Mouse (Mus musculus) lung, embryonic 16.5 days (tissue): ENCODE measurements around the gene Slx1b. TPM values are rescaled to one million over a fixed set of nuclear protein-coding genes. Genes with fewer than 3 reads are reported as not detected.
A peak's percentile ranks its signal among the peaks of the same experiment; 100 is the strongest.

ENCODE experiments used
- ATAC-seq: fragments of 200-750 bp; cut with Nextera tagmentation; 2 replicates; pipeline ENCODE4 v1.8.0; 2017; ENCODE audit warnings: low read depth, mild to moderate bottlenecking, moderate library complexity
- H3K27ac ChIP-seq: fragments of 300-500 bp; sonication (generic); 2 replicates; pipeline ENCODE4 v1.5.1; 2014; ENCODE audit warnings: mild to moderate bottlenecking, control low read depth, low read length
- H3K27me3 ChIP-seq: fragments of 300-500 bp; sonication (generic); 2 replicates; pipeline ENCODE4 v1.6.1; 2014; ENCODE audit warnings: low read depth, low read length, mixed read lengths; ENCODE audit not compliant: control insufficient read depth, insufficient read depth
- H3K36me3 ChIP-seq: fragments of 300-500 bp; sonication (generic); 2 replicates; pipeline ENCODE4 v1.6.1; 2014; ENCODE audit warnings: low read length; ENCODE audit not compliant: control insufficient read depth, insufficient read depth
- H3K4me1 ChIP-seq: fragments of 300-500 bp; sonication (generic); replicated peaks from 2 replicates; pipeline ENCODE4 v1.6.1; 2014; ENCODE audit warnings: low read length, mixed read lengths; ENCODE audit not compliant: control insufficient read depth, insufficient read depth
- H3K4me2 ChIP-seq: fragments of 300-500 bp; sonication (generic); 2 replicates; pipeline ENCODE4 v1.6.1; 2014; ENCODE audit warnings: low read depth, low read length, control low read depth
- H3K4me3 ChIP-seq: fragments of 300-500 bp; sonication (generic); 2 replicates; pipeline ENCODE4 v1.5.1; 2014; ENCODE audit warnings: mild to moderate bottlenecking, low read length, control low read depth
- H3K9ac ChIP-seq: fragments of 300-500 bp; sonication (generic); 2 replicates; pipeline ENCODE4 v1.6.1; 2014; ENCODE audit warnings: low read length, control low read depth
- H3K9me3 ChIP-seq: fragments of 300-500 bp; sonication (generic); 2 replicates; pipeline ENCODE4 v1.6.1; 2016; ENCODE audit warnings: low read length; ENCODE audit not compliant: control insufficient read depth
- WGBS: fragments of 180-500 bp; shearing (Covaris S2); extraction: QIAGEN DNeasy Blood & Tissue Kit; methylation state at CpG from one replicate; pipeline ENCODE4 v1.1.7; 2014; 5-methylcytosine and 5-hydroxymethylcytosine counted together
- polyA plus RNA-seq: library from polyadenylated mRNA; unstranded; fragments of >200 nt; fragmentation: Nextera tagmentation; extraction: Ambion mirVana; gene quantifications from 2 replicates; pipeline ENCODE4 v1.2.1, GENCODE M21; 2015

The Slx1b gene
- polyA plus RNA-seq, 1 experiment from 2014 or later, result 11.9 TPM

DNA sequence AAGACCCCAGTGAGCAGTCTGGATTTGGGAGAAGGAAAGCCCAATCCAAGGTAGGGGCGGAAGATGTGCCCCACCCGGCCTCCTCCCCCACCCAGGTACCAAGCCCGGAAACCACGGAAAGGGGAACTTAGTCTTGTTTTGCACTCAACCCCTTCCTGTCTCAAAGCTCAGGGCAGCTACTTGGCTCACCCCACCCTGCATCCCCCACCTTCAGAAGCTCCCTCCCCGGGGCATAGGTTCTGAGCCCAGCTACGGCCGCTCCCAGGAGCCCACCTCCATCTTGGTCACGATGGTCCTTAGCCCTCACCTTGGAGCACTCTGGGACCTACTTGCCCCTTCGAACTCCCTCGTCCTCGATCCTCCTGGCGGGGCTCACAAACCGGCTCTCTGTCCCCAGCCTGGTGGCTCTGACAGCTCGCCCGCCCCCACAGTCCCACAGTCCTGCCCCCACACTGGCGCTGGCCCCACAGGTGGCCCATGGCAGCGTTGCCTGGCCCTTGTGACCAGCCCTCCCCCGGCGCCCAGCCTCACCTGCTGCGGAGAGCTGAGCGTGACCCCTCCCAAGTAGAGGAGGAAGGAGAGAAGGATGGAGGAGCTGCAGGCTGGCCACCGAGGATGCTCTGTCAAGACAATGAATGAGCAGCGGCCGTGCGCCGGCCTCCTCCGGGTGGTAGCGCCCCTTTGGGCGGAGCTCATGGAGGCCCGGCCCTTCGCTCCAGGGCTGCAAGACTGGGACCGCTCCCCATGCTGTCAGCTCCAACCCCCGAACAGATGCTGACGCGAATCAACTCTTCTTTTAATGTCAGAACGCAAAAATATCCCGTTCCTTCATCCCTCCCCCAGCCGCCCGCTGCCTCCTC lies 8.8 kb upstream of the Slx1b start:
- Histone ChIP-seq H3K4me2 (peak overlapping the region; percentile 71), H3K27ac (no peak overlapping the region), H3K9ac (peak overlapping the region; percentile 53), H3K4me3 (peak overlapping the region; percentile 46), H3K27me3 (peaks cover 16% of the 10 kb centered on the region), H3K36me3 (no peaks in the 10 kb centered on the region), H3K4me1 (peaks cover 10% of the 10 kb centered on the region), H3K9me3 (peaks cover 2% of the 10 kb centered on the region; the same call in 1 of the 2 replicates)
- ATAC-seq, result peak; percentile 74
- 4% methylated on average over 39 of the region's 39 CpGs for WGBS

DNA sequence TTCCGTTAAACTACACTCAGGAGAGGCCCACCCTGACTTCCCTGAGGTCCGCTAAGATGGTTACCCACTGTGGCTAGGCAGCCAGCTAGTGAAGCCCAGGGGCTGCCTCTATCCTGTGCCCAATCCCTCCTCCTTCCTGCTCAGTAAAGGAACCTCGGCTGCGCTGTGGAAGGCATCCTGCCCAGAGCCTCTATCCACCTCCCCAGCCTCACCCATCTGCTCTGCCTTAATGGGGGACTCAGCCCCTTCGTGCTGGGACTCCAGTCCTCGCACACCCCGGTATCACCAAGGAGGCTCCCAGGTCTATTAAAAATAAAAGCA lies 8.1 kb upstream of the Slx1b start:
- H3K4me2 ChIP-seq, result no peak overlapping the region; the same call in 1 of the 2 replicates
- peaks cover 16% of the 10 kb centered on the region for H3K27me3 ChIP-seq
- H3K9me3 ChIP-seq, result no peaks in the 10 kb centered on the region; the same call in 1 of the 2 replicates
- H3K27ac ChIP-seq, result no peak overlapping the region
- H3K4me3 ChIP-seq, result peak overlapping the region; percentile 5; the same call in 1 of the 2 replicates
- ATAC-seq, result no peak
- H3K9ac ChIP-seq, result no peak overlapping the region
- no peaks in the 10 kb centered on the region for H3K36me3 ChIP-seq
- WGBS, result 15% methylated on average over 7 of the region's 7 CpGs
- H3K4me1 ChIP-seq, result peaks cover 10% of the 10 kb centered on the region

DNA sequence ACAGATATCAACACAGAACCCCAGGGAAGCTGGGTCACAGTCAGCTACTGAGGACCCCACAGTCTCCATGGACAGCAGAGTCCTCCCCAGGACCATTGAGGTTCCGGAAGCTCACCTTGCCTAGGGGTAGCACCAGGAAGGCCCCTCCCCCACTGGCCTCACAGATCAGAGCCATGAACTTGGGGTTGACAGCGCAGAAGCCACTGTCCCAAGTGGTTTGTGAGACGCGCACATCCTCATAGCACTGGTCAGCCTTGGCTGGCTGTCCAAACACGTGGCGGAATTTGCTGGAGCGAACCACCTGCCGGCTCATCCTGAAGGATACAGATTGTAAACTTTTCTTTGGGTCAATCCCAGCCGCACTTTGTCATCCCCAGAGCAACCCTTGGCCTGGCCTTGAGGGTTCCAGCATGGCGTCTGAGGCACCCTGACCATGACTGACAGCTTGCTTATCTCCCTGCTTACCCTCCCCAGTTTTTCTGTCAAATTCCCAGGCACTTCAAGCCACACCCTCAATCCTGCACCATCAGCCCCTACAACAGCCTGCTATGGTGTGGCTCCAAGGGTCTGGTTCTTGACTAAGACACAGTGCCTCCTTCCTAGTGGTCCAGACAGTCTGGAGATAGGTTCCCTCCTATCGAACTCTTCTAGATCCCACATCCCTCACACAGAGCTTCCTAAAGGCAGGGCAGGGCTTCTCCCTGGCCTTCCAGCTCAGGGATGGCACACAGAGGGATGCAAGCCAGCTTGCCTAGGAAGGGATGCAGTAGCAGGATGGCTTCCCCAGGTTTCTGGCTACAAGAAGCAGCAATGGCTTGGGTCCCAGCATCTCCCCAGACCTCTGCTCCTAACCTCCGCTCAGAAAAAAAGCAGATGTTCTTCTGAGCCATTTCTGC lies 7.5 kb upstream of the Slx1b start:
- Histone ChIP-seq H3K4me1 (peaks cover 10% of the 10 kb centered on the region), H3K9me3 (no peaks in the 10 kb centered on the region), H3K9ac (no peak overlapping the region), H3K4me3 (no peak overlapping the region), H3K27me3 (peaks cover 16% of the 10 kb centered on the region), H3K27ac (no peak overlapping the region), H3K4me2 (no peak overlapping the region), H3K36me3 (no peaks in the 10 kb centered on the region)
- ATAC-seq, result no peak
- 76% methylated on average over 12 of the region's 12 CpGs for WGBS

DNA sequence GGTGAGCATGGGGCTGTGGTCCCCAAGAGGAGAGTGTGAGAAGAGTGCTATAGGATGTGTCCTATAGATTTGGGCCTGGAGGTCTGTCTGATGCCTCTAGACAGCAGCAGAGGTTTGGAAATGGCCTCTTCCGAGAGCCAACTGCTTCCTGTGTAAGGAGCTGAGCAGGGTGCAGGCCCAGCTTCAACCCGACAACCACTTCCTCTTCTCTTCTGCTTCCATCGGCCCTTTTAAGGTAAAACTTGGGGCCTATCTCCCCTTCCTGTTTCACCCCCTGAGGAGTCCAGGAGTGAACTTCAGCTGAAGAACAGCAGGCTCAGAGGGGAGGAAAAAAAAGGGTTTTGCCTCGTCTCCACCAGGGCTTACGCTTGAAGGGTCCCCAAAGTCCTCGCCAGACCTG lies 6.8 kb upstream of the Slx1b start:
- H3K9me3 ChIP-seq, result no peaks in the 10 kb centered on the region
- no peak overlapping the region for H3K27ac ChIP-seq
- no peak overlapping the region for H3K9ac ChIP-seq
- H3K27me3 ChIP-seq, result peaks cover 16% of the 10 kb centered on the region
- H3K4me3 ChIP-seq, result no peak overlapping the region
- no peak for ATAC-seq
- no peak overlapping the region for H3K4me2 ChIP-seq
- H3K36me3 ChIP-seq, result no peaks in the 10 kb centered on the region
- H3K4me1 ChIP-seq, result peaks cover 10% of the 10 kb centered on the region
- 73% methylated on average over 6 of the region's 6 CpGs for whole genome bisulfite sequencing

DNA sequence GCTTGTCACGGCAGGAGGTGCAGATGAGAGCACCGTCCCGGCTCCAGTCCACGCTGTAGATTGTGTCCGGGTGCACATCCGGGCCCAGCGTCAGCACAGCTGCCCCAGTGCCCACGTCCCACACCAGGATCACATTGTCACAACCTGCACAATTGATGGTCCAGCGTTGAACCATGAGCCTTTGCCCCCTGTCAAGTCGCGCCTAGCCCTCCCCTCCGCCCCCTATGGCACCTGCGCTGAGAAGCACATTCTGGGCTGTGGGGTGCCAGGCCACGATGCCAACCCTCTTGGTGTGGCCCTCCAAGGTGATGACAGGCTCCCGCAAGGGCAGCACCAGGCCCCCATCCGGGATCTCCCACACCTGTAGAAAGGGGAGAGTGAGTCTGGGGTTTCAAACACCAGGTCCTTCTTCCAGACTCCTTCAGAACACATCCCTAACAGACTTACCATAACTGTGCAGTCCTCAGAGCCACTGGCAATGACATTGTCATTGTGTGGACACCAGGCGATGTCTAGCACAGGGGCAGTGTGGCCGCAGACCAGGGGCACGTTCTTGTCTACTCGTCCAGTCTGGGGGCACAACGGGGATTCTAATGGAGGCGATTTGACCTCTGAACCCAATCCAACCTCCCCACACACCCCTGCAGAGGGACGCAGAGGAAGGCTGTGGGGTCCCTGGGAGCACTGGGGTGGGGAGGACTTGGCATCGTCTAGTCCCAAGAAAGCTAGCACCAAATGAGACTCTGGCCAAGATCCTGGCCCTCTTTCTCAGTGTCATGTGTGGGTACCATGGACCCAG lies 6.2 kb upstream of the Slx1b start:
- no peak overlapping the region for H3K27ac ChIP-seq
- peak overlapping the region; percentile 50 for H3K9ac ChIP-seq
- H3K4me2 ChIP-seq, result peak overlapping the region; percentile 30; the same call in 1 of the 2 replicates
- peaks cover 12% of the 10 kb centered on the region for H3K4me1 ChIP-seq
- peaks cover 16% of the 10 kb centered on the region for H3K27me3 ChIP-seq
- H3K4me3 ChIP-seq, result peak overlapping the region; percentile 2; the same call in 1 of the 2 replicates
- WGBS, result 55% methylated on average over 24 of the region's 24 CpGs
- H3K36me3 ChIP-seq, result no peaks in the 10 kb centered on the region
- ATAC-seq, result no peak
- no peaks in the 10 kb centered on the region for H3K9me3 ChIP-seq

DNA sequence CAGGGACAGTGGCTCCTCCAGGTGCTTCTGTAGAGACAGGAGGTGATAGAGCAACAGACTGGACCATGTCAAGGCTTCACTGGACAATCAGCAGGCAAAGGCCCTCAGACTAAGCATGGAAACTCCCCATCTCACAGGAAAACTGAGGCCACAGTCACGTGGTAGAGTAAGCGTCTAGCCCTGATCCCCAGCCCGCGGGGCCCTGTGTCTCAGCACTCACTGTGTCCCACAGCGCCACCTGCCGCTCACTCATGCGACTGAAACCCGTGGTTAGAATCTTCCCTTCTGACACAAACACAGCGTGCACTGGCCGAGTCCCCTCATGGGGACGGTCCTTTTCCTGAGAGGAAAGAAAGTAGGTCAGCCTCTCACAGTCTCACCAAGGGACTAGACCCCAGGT lies 5.5 kb upstream of the Slx1b start:
- H3K4me3 ChIP-seq, result peak overlapping the region; percentile 2; the same call in 1 of the 2 replicates
- H3K9me3 ChIP-seq, result no peaks in the 10 kb centered on the region
- peaks cover 16% of the 10 kb centered on the region for H3K27me3 ChIP-seq
- peak; percentile 64 for ATAC-seq
- H3K4me1 ChIP-seq, result peaks cover 17% of the 10 kb centered on the region
- peak overlapping the region; percentile 30; the same call in 1 of the 2 replicates for H3K4me2 ChIP-seq
- WGBS, result under 1% methylated on average over 11 of the region's 11 CpGs
- H3K36me3 ChIP-seq, result no peaks in the 10 kb centered on the region
- H3K27ac ChIP-seq, result no peak overlapping the region
- H3K9ac ChIP-seq, result peak overlapping the region; percentile 50

DNA sequence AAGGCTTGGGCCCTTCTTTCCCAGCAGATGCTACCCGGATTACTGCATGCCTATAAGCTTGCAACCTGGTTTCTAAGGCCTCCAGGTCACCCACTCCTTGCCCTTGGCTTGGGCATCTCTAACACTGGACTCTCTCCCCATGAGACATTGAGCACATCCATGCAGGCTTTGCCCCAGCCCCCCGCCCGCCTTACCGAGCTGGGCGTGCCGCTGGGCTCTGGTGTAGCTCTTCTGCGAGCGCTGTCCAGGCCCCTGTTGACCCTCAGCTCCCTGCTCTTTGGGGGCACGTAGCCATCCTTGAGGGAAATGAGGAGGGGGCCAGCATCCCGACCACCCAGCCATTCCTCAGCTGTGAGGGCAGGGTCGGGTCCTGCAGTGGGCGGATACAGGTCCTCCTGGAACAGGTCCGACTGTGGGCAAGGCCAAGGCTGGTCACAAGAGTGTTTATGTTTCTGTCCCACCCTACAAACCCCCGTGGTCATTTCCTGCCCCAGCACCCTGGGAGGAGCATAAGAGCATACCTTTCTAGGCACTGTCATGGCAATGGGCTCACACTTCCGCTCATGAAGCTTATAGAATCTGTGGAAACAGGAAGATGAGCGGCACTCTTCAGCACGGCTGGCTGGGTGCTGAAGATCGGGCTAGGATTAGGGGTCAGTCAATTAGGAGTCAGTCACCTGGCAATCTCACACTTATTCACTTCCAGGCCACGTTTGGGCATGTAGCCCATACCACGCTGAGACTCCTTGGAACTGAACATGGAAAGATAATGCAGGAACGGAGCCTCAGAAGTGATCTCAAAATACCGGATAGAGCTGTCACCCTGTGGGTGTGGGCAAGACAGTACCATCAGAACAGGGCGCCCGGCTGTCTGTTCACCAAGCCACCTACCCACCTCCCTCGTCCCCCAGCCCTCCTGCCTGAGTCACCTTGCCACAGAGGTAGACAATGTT lies 4.8 kb upstream of the Slx1b start:
- Histone ChIP-seq H3K9me3 (no peaks in the 10 kb centered on the region), H3K4me1 (peaks cover 17% of the 10 kb centered on the region), H3K4me3 (no peak overlapping the region), H3K27ac (no peak overlapping the region), H3K9ac (no peak overlapping the region), H3K36me3 (no peaks in the 10 kb centered on the region), H3K27me3 (peaks cover 16% of the 10 kb centered on the region), H3K4me2 (no peak overlapping the region)
- no peak for ATAC-seq
- 76% methylated on average over 25 of the region's 25 CpGs for WGBS

DNA sequence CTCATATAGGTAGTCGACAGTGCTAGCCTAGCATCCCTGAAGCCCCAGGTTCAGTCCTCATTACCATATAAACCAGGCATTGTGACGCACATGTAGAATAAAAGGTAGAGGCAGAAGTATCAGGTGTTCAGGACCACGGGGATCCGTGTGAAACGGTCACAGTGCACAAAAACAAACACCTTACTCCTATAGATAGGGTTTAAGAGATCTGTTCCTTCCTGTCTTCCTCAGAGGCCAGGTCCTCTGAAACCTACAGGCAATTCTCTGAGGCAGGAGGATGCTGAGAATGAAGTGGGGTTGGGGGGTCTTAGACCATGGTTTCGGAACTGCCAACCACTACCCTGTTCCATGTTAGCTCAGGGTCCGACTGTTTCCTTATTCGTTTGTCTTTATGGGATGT lies 2.3 kb upstream of the Slx1b start:
- no peaks in the 10 kb centered on the region for H3K9me3 ChIP-seq
- H3K36me3 ChIP-seq, result no peaks in the 10 kb centered on the region
- no peak overlapping the region for H3K4me3 ChIP-seq
- no peak overlapping the region for H3K9ac ChIP-seq
- no peak for ATAC-seq
- 88% methylated on average over 8 of the region's 8 CpGs for WGBS
- no peak overlapping the region for H3K4me2 ChIP-seq
- H3K4me1 ChIP-seq, result peaks cover 18% of the 10 kb centered on the region
- H3K27ac ChIP-seq, result no peak overlapping the region
- H3K27me3 ChIP-seq, result peaks cover 3% of the 10 kb centered on the region; the same call in 1 of the 2 replicates
